ENCODE assay signal across 21 mouse cellular contexts in the genomic region with DNA sequence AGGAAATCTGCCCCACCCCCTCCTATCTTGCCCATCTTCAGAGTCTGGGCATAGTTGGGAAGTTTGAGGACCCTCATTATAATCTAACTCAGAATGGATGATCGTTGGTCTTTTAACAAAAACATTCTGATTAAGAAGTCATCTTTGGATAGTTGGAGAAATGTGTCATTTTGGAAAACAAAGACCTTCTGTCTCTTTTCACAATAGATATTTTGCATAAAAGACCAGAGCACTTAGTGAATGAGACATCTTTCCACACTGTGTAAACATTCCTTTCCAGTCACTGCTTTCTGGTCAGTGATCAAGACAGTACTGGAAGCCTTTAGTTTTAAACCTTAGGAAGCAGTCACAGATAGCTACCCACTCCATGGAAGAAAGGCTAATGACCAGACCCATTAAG.
DNase-seq lines count a peak whose midpoint lies in the region; ATAC-seq lines count a peak whose summit lies in the region.
"Had no signal": no experiment of that assay in that cellular context is flagged by ENCODE, and none has a peak within 500 bp of the region (broad histone marks: within the 10 kb centered on the region; RNA-seq: fewer than 3 reads in every experiment).

No protein-coding gene starts in this region.

- DNase-seq in hindbrain, embryonic 10.5 days (ENCODE audit: low spot score) = no peak
- no peak for DNase-seq in midbrain, embryonic 11.5 days (ENCODE audit: low spot score, missing footprints)
- peak; percentile 92 for DNase-seq in retina, postnatal 1 day
- DNase-seq in urinary bladder, postnatal 10 days (ENCODE audit: low spot score) = no peak
- DNase-seq: adrenal gland, adult 8-10 months; adrenal gland, postnatal 36 days; cerebellum, adult 18-20 months; cerebellum, adult 9-10 months; cerebellum, postnatal 14 days; forebrain, postnatal 0 days; gastrocnemius, adult 2 months; gastrocnemius, postnatal 14 days; heart, adult 11 months had no signal

- H3K9ac ChIP-seq in hindbrain, embryonic 12.5 days = no peak overlapping the region
- H3K9ac ChIP-seq in midbrain, embryonic 11.5 days (ENCODE audit: low read length) = no peak overlapping the region
- no peak overlapping the region for H3K9ac ChIP-seq in midbrain, embryonic 13.5 days (replicated peaks)
- H3K9ac ChIP-seq: embryonic facial prominence, embryonic 12.5 days; embryonic facial prominence, embryonic 15.5 days; forebrain, postnatal 0 days had no signal

- H3K4me2 ChIP-seq in hindbrain, embryonic 12.5 days (replicated peaks) = no peak overlapping the region
- no peak overlapping the region for H3K4me2 ChIP-seq in midbrain, embryonic 11.5 days
- no peak overlapping the region for H3K4me2 ChIP-seq in midbrain, embryonic 13.5 days (replicated peaks)
- H3K4me2 ChIP-seq: embryonic facial prominence, embryonic 12.5 days; embryonic facial prominence, embryonic 15.5 days; heart, embryonic 11.5 days had no signal

- no peaks in the 10 kb centered on the region for H3K4me1 ChIP-seq in hindbrain, embryonic 12.5 days
- H3K4me1 ChIP-seq in hindbrain, embryonic 10.5 days (replicated peaks) = no peaks in the 10 kb centered on the region
- H3K4me1 ChIP-seq in midbrain, embryonic 11.5 days (ENCODE audit: control insufficient read depth, insufficient read depth, low read length) = no peaks in the 10 kb centered on the region
- no peaks in the 10 kb centered on the region for H3K4me1 ChIP-seq in midbrain, embryonic 13.5 days (replicated peaks)
- H3K4me1 ChIP-seq: embryonic facial prominence, embryonic 12.5 days; embryonic facial prominence, embryonic 15.5 days had no signal

- WGBS in hindbrain, embryonic 12.5 days = 45% methylated on average over 1 of the region's 1 CpGs
- 58% methylated on average over 1 of the region's 1 CpGs for WGBS in hindbrain, embryonic 10.5 days
- WGBS in midbrain, embryonic 11.5 days = 65% methylated on average over 1 of the region's 1 CpGs
- WGBS in midbrain, embryonic 13.5 days = 57% methylated on average over 1 of the region's 1 CpGs

- no peak overlapping the region for H3K4me3 ChIP-seq in hindbrain, embryonic 12.5 days
- no peak overlapping the region for H3K4me3 ChIP-seq in hindbrain, embryonic 10.5 days
- no peak overlapping the region for H3K4me3 ChIP-seq in midbrain, embryonic 11.5 days (ENCODE audit: low read depth, low read length)
- H3K4me3 ChIP-seq in midbrain, embryonic 13.5 days (replicated peaks) = no peak overlapping the region
- H3K4me3 ChIP-seq: embryonic facial prominence, embryonic 12.5 days; embryonic facial prominence, embryonic 15.5 days; gastrocnemius, adult 2 months had no signal

- H3K27me3 ChIP-seq in hindbrain, embryonic 12.5 days = no peaks in the 10 kb centered on the region
- no peaks in the 10 kb centered on the region for H3K27me3 ChIP-seq in hindbrain, embryonic 10.5 days (ENCODE audit: insufficient read depth, poor library complexity, severe bottlenecking)
- no peaks in the 10 kb centered on the region for H3K27me3 ChIP-seq in midbrain, embryonic 11.5 days (ENCODE audit: control insufficient read depth, insufficient read depth, low read length)
- no peaks in the 10 kb centered on the region for H3K27me3 ChIP-seq in midbrain, embryonic 13.5 days
- H3K27me3 ChIP-seq: embryonic facial prominence, embryonic 12.5 days; embryonic facial prominence, embryonic 15.5 days had no signal

- H3K9me3 ChIP-seq in hindbrain, embryonic 12.5 days (replicated peaks) = 0 out of 2 replicates have a peak, but pooled peaks cover 4% of the 10 kb centered on the region
- no peaks in the 10 kb centered on the region for H3K9me3 ChIP-seq in hindbrain, embryonic 10.5 days
- no peaks in the 10 kb centered on the region; the same call in 1 of the 2 replicates for H3K9me3 ChIP-seq in midbrain, embryonic 11.5 days (ENCODE audit: control insufficient read depth, low read length)
- H3K9me3 ChIP-seq in midbrain, embryonic 13.5 days = 0 out of 2 replicates have a peak, but pooled peaks cover 3% of the 10 kb centered on the region
- H3K9me3 ChIP-seq: embryonic facial prominence, embryonic 12.5 days; embryonic facial prominence, embryonic 15.5 days had no signal

- no peaks in the 10 kb centered on the region for H3K36me3 ChIP-seq in hindbrain, embryonic 12.5 days
- no peaks in the 10 kb centered on the region for H3K36me3 ChIP-seq in hindbrain, embryonic 10.5 days
- H3K36me3 ChIP-seq in midbrain, embryonic 11.5 days (ENCODE audit: control insufficient read depth, insufficient read depth, low read length) = no peaks in the 10 kb centered on the region
- no peaks in the 10 kb centered on the region for H3K36me3 ChIP-seq in midbrain, embryonic 13.5 days
- H3K36me3 ChIP-seq: embryonic facial prominence, embryonic 12.5 days; embryonic facial prominence, embryonic 15.5 days had no signal

- 0 out of 2 replicates have a peak, but pooled peaks have one; percentile 32 for ATAC-seq in hindbrain, embryonic 12.5 days (ENCODE audit: low FRiP score)
- ATAC-seq in midbrain, embryonic 11.5 days (ENCODE audit: low FRiP score) = 0 out of 2 replicates have a peak, but pooled peaks have one; percentile 35
- ATAC-seq in midbrain, embryonic 13.5 days = no peak
- ATAC-seq: activated CD4-positive, CD25-positive, alpha-beta regulatory T cell, adult 4 months; forebrain, embryonic 14.5 days; forebrain, postnatal 0 days; intestine, postnatal 0 days had no signal

- no peak overlapping the region for H3K27ac ChIP-seq in hindbrain, embryonic 12.5 days
- H3K27ac ChIP-seq in hindbrain, embryonic 10.5 days = no peak overlapping the region
- H3K27ac ChIP-seq in midbrain, embryonic 11.5 days (ENCODE audit: low read depth, low read length) = no peak overlapping the region
- H3K27ac ChIP-seq in midbrain, embryonic 13.5 days = no peak overlapping the region
- H3K27ac ChIP-seq: embryonic facial prominence, embryonic 12.5 days; embryonic facial prominence, embryonic 15.5 days; gastrocnemius, adult 2 months had no signal
